Mouse (Mus musculus) forebrain, embryonic 13.5 days (tissue): ENCODE results near the gene Map4k4. TPM values are rescaled to one million over a fixed set of nuclear protein-coding genes. Genes with fewer than 3 reads are reported as not detected.

ENCODE experiments used
- ATAC-seq: fragments of 200-750 bp; cut with Nextera tagmentation; 2 replicates; pipeline ENCODE4 v1.8.0; 2017
- H3K27ac ChIP-seq: fragments of 300-500 bp; sonication (generic); 2 replicates; pipeline ENCODE4 v1.5.1; 2015; ENCODE audit warnings: inconsistent platforms, mild to moderate bottlenecking, moderate library complexity
- H3K27me3 ChIP-seq: fragments of 300-500 bp; sonication (generic); 2 replicates; pipeline ENCODE4 v1.6.1; 2015; ENCODE audit warnings: mild to moderate bottlenecking, inconsistent platforms
- H3K36me3 ChIP-seq: fragments of 300-500 bp; sonication (generic); 2 replicates; pipeline ENCODE4 v1.6.1; 2015; ENCODE audit warnings: mild to moderate bottlenecking, inconsistent platforms; ENCODE audit not compliant: poor library complexity, severe bottlenecking
- H3K4me1 ChIP-seq: fragments of 300-500 bp; sonication (generic); 2 replicates; pipeline ENCODE4 v1.6.1; 2015; ENCODE audit warnings: inconsistent platforms
- H3K4me2 ChIP-seq: fragments of 300-500 bp; sonication (generic); 2 replicates; pipeline ENCODE4 v1.6.1; 2015; ENCODE audit warnings: inconsistent platforms, mild to moderate bottlenecking, moderate library complexity
- H3K4me3 ChIP-seq: fragments of 300-500 bp; sonication (generic); 2 replicates; pipeline ENCODE4 v1.5.1; 2015; ENCODE audit warnings: mild to moderate bottlenecking, inconsistent platforms
- H3K9ac ChIP-seq: fragments of 300-500 bp; sonication (generic); 2 replicates; pipeline ENCODE4 v1.6.1; 2015; ENCODE audit warnings: mild to moderate bottlenecking, inconsistent platforms
- H3K9me3 ChIP-seq: fragments of 300-500 bp; sonication (generic); replicated peaks from 2 replicates; pipeline ENCODE4 v1.6.1; 2016; ENCODE audit warnings: inconsistent platforms
- WGBS: fragments of 180-500 bp; shearing (Covaris S2); methylation state at CpG from one replicate; pipeline ENCODE4 v1.1.7; 2015; 5-methylcytosine and 5-hydroxymethylcytosine counted together
- polyA plus RNA-seq: library from polyadenylated mRNA; unstranded; fragments of >200 nt; fragmentation: Nextera tagmentation; extraction: Ambion mirVana; gene quantifications from 2 replicates; pipeline ENCODE4 v1.2.1, GENCODE M21; 2015

The Map4k4 gene
- polyA plus RNA-seq, 1 experiment from 2014 or later: 49.9 TPM

- no peaks in the 10 kb centered on the region for H3K9me3 ChIP-seq
- no peak overlapping the region for H3K4me3 ChIP-seq
- H3K9ac ChIP-seq: no peak overlapping the region
- no peak for ATAC-seq
- H3K4me2 ChIP-seq: no peak overlapping the region
- H3K27ac ChIP-seq: 0 out of 2 replicates have a peak overlapping the region, but pooled peaks have one; percentile 3
- 87% methylated on average over 7 of the region's 7 CpGs for WGBS
- peaks cover 92% of the 10 kb centered on the region for H3K36me3 ChIP-seq
- H3K4me1 ChIP-seq: no peaks in the 10 kb centered on the region
- H3K27me3 ChIP-seq: no peaks in the 10 kb centered on the region
Measured at GRCm38 (mm10) chr1:39993921-39994320, 93.2 kb downstream of the Map4k4 start.

- no peak overlapping the region for H3K9ac ChIP-seq
- H3K27ac ChIP-seq: 0 out of 2 replicates have a peak overlapping the region, but pooled peaks have one; percentile 22
- H3K4me2 ChIP-seq: no peak overlapping the region
- H3K4me3 ChIP-seq: no peak overlapping the region
- no peak for ATAC-seq
- no peaks in the 10 kb centered on the region for H3K9me3 ChIP-seq
- H3K27me3 ChIP-seq: no peaks in the 10 kb centered on the region
- H3K4me1 ChIP-seq: no peaks in the 10 kb centered on the region
- peaks cover 90% of the 10 kb centered on the region for H3K36me3 ChIP-seq
- WGBS: 74% methylated on average over 2 of the region's 2 CpGs
Measured at GRCm38 (mm10) chr1:39995593-39995992, 94.9 kb downstream of the Map4k4 start.

GRCm38 (mm10) chr1:40000476-40000875 lies 99.8 kb downstream of the Map4k4 start:
- H3K9ac ChIP-seq: no peak overlapping the region
- no peaks in the 10 kb centered on the region for H3K9me3 ChIP-seq
- no peak overlapping the region for H3K4me3 ChIP-seq
- no peaks in the 10 kb centered on the region for H3K4me1 ChIP-seq
- WGBS: 82% methylated on average over 16 of the region's 16 CpGs
- H3K27me3 ChIP-seq: no peaks in the 10 kb centered on the region
- H3K4me2 ChIP-seq: no peak overlapping the region
- no peak overlapping the region for H3K27ac ChIP-seq
- H3K36me3 ChIP-seq: peaks cover 95% of the 10 kb centered on the region
- no peak for ATAC-seq

- WGBS: 64% methylated on average over 5 of the region's 5 CpGs
- ATAC-seq: no peak
- no peak overlapping the region for H3K27ac ChIP-seq
- no peak overlapping the region for H3K4me3 ChIP-seq
- H3K4me2 ChIP-seq: no peak overlapping the region
- H3K27me3 ChIP-seq: no peaks in the 10 kb centered on the region
- H3K36me3 ChIP-seq: peaks cover 95% of the 10 kb centered on the region
- no peak overlapping the region for H3K9ac ChIP-seq
- no peaks in the 10 kb centered on the region for H3K9me3 ChIP-seq
- no peaks in the 10 kb centered on the region for H3K4me1 ChIP-seq
Measured at GRCm38 (mm10) chr1:40000899-40001298, 100.2 kb downstream of the Map4k4 start.

GRCm38 (mm10) chr1:40002129-40002727 lies 101.5 kb downstream of the Map4k4 start:
- Histone ChIP-seq H3K4me1 (no peaks in the 10 kb centered on the region), H3K4me3 (no peak overlapping the region), H3K36me3 (peaks cover 95% of the 10 kb centered on the region), H3K9ac (no peak overlapping the region), H3K27me3 (no peaks in the 10 kb centered on the region), H3K4me2 (no peak overlapping the region), H3K9me3 (no peaks in the 10 kb centered on the region), H3K27ac (no peak overlapping the region)
- no peak for ATAC-seq
- WGBS: 94% methylated on average over 4 of the region's 4 CpGs

GRCm38 (mm10) chr1:40006043-40006651 lies 105.4 kb downstream of the Map4k4 start:
- ATAC-seq: no peak
- peaks cover 97% of the 10 kb centered on the region for H3K36me3 ChIP-seq
- no peak overlapping the region for H3K4me3 ChIP-seq
- H3K27me3 ChIP-seq: no peaks in the 10 kb centered on the region
- H3K4me2 ChIP-seq: no peak overlapping the region
- no peak overlapping the region for H3K9ac ChIP-seq
- H3K27ac ChIP-seq: no peak overlapping the region
- no peaks in the 10 kb centered on the region for H3K4me1 ChIP-seq
- H3K9me3 ChIP-seq: no peaks in the 10 kb centered on the region
- 96% methylated on average over 4 of the region's 4 CpGs for WGBS

GRCm38 (mm10) chr1:40007962-40008471 lies 107.3 kb downstream of the Map4k4 start:
- ATAC-seq: no peak
- Histone ChIP-seq H3K4me3 (no peak overlapping the region), H3K4me2 (no peak overlapping the region), H3K27me3 (no peaks in the 10 kb centered on the region), H3K9ac (no peak overlapping the region), H3K4me1 (no peaks in the 10 kb centered on the region), H3K9me3 (no peaks in the 10 kb centered on the region), H3K36me3 (peaks cover 97% of the 10 kb centered on the region), H3K27ac (no peak overlapping the region)
- 84% methylated on average over 17 of the region's 17 CpGs for WGBS

GRCm38 (mm10) chr1:40012696-40013095 lies 112.0 kb downstream of the Map4k4 start:
- no peak overlapping the region for H3K9ac ChIP-seq
- no peak for ATAC-seq
- H3K4me3 ChIP-seq: no peak overlapping the region
- H3K36me3 ChIP-seq: peaks cover 98% of the 10 kb centered on the region
- H3K4me1 ChIP-seq: no peaks in the 10 kb centered on the region
- WGBS: 91% methylated on average over 8 of the region's 8 CpGs
- H3K27me3 ChIP-seq: no peaks in the 10 kb centered on the region
- H3K4me2 ChIP-seq: no peak overlapping the region
- H3K27ac ChIP-seq: no peak overlapping the region
- no peaks in the 10 kb centered on the region for H3K9me3 ChIP-seq

- WGBS: 91% methylated on average over 7 of the region's 7 CpGs
Measured at GRCm38 (mm10) chr1:40015066-40015678, 114.5 kb downstream of the Map4k4 start.

GRCm38 (mm10) chr1:40021617-40022016 lies 120.9 kb downstream of the Map4k4 start:
- no peak for ATAC-seq
- Histone ChIP-seq H3K36me3 (peaks cover 97% of the 10 kb centered on the region), H3K9me3 (no peaks in the 10 kb centered on the region), H3K27me3 (no peaks in the 10 kb centered on the region), H3K4me3 (no peak overlapping the region), H3K9ac (no peak overlapping the region), H3K27ac (no peak overlapping the region), H3K4me1 (no peaks in the 10 kb centered on the region), H3K4me2 (no peak overlapping the region)
- 95% methylated on average over 4 of the region's 4 CpGs for WGBS

More at GRCm38 (mm10) chr1:40015066-40015678, 114.5 kb downstream of the Map4k4 start:
- ATAC-seq: peak; percentile 7; the same call in 1 of the 2 replicates
- Histone ChIP-seq H3K4me2 (no peak overlapping the region), H3K27me3 (no peaks in the 10 kb centered on the region), H3K27ac (no peak overlapping the region), H3K9me3 (no peaks in the 10 kb centered on the region), H3K4me3 (no peak overlapping the region), H3K36me3 (peaks cover 99% of the 10 kb centered on the region), H3K4me1 (no peaks in the 10 kb centered on the region), H3K9ac (no peak overlapping the region)

GRCm38 (mm10) chr1:40022472-40023135 lies 121.9 kb downstream of the Map4k4 start:
- Histone ChIP-seq H3K4me1 (no peaks in the 10 kb centered on the region), H3K9me3 (no peaks in the 10 kb centered on the region)
- WGBS: 95% methylated on average over 9 of the region's 9 CpGs

GRCm38 (mm10) chr1:40023206-40023605 lies 122.5 kb downstream of the Map4k4 start:
- 95% methylated on average over 15 of the region's 15 CpGs for WGBS
- Histone ChIP-seq H3K27me3 (no peaks in the 10 kb centered on the region), H3K4me1 (no peaks in the 10 kb centered on the region), H3K4me2 (no peak overlapping the region), H3K36me3 (peaks cover 92% of the 10 kb centered on the region), H3K9ac (no peak overlapping the region), H3K9me3 (no peaks in the 10 kb centered on the region), H3K27ac (no peak overlapping the region), H3K4me3 (no peak overlapping the region)
- no peak for ATAC-seq

More at GRCm38 (mm10) chr1:40022472-40023135, 121.9 kb downstream of the Map4k4 start:
- no peak overlapping the region for H3K4me3 ChIP-seq
- no peak for ATAC-seq
- no peak overlapping the region for H3K4me2 ChIP-seq
- H3K36me3 ChIP-seq: peaks cover 97% of the 10 kb centered on the region
- no peak overlapping the region for H3K9ac ChIP-seq
- H3K27ac ChIP-seq: no peak overlapping the region
- no peaks in the 10 kb centered on the region for H3K27me3 ChIP-seq
